Mouse (Mus musculus) ES-CJ7 (cell line): Measurements from ENCODE around the gene Sorbs2.

ENCODE experiments used
- DNase-seq: peaks from one replicate; pipeline ENCODE4 v3.0.0; 2011; ENCODE audit warnings: low read depth, low spot score

Gene Sorbs2

DNA sequence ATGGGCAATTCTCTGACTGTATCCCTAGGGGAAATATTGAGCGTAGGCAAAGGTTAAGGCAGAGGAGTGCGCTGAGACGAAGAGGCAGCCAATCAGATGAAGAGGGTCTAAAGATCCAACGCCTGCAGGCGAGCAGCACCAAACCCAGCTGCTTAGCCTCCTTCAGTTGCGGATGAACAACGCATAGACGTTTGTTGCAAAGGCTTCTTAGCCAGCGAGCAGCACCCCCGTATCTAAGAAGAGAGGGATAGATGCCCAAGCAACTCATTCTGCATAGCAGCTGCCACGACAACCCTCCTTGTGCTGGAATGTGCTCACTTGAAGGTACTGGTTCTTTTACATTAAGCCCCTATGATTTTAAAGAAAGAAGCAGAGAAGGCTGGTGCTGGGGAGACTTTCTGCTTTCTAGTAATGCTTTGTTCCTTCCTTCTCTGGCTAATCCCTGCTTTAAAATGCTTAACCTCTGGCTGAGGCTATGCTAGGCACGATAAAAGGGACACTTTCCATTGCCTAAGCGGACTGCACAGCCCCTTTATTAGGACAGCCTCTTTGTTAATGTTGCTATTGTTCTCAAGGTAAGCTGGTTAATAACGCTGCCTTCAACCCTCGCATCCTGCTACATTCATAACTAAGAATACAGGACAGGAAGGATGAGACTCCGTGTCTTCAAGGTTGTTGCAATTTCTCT, at the start of gene Sorbs2:
Sorbs2 (plus strand) TSS at position 155 of the 688 bp plus-strand sequence.
- DNase-seq: no peak

DNA sequence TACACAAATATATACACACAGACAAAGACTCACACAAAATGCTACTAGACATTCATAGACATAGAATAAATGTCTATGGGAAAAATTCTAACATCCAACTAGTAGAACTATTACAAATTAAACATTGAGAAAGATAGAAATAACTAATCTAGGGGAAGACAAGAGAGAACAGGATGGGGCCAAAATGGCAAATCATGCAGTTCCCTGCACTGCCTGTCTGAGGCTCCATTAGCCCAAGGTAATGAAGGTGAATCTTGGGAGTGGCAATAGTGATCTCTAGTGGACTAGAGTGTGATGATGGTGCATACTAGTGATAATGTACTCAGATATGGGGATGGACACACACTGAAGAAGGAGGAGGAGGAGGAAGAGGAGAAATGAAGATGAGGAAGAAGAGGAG, 49.7 kb upstream of the Sorbs2 start:
- DNase-seq: no peak

DNA sequence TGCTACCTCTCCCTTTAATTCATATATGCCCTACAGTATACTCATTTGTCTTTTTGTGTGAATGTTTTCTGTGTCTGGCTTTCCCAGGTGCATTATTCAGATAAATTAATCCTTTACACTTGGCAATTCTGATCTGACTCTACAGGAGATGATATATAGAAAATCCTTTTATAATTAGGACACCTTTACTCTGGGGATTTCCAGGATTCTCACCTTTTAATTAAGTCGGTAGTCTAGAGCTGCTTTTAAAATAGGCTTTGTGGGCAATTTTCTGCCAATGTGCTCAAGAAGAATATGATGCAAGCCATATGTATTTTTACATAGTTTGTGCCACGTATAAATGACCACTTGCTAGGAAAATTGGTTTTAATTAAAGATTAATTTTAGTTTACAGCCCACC, 38.6 kb upstream of the Sorbs2 start:
- no peak for DNase-seq

DNA sequence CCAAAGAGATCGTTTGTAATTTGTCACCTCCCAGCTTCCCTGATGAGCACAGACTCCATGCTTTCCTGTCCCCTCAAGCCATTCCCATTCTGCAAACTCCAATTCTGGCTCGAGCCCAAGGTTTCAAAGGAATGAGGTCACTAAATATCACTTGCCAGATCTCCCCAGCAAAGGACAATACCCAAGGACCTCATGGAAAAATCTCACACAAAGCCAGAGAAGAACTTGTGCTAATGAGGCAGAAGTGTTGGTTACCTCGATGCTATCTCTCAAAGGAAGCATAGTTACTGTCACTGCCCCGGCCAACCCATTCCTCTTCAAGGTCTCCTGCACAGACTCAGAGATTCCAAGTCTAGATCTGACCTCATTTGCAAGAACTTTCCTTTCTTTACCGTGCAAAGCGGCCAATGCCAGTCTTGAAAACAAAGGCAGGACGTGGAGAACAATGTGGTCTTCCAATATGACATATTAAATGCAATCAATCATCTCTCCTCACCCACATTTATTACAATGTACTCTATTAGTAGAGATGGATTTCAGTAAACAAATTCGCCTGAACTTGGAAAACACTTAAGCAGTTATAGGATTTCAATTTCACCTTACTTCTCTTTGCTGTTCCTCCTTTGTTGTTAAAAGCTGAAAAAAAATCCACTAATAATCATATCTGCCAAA, 37.9 kb upstream of the Sorbs2 start:
- no peak for DNase-seq

DNA sequence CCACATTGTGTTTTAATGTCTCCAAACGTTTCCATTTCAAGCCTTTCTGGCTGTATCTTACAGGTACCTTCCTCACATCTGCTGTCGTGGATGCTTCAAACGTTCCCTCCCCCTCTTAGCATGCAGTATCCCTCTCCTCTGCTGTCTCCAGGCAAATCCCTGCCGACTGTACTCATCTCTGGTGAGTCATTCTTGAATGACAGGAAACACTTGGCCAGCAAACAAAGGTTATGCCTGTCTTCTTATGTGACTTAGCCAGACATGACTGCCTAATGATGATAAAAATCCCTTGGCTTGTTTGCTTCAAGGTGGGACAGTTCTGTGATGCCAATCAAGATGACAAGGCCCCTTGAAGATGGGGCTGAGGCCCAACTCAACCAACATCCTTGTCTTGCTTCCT, 26.7 kb upstream of the Sorbs2 start:
- no peak for DNase-seq

DNA sequence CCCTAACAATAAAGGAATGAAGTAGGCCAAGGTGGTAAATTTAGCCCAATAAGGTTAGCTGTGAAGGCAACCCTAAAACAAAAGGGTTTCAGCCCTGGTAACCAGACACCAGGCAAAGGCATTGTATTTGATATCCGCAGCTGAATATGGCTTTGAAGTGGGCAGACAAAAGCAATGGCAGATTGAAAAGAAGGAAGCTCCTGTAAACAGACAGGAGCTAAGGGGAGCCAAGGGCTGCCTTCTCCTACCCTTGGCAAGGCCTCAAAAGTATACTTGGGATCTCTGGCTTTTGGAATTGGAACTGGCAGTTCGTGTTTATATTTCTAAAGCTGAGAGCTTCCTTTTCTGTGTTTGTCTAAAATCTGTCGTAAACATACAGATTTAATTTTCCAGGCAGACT, 21.3 kb upstream of the Sorbs2 start:
- DNase-seq: no peak

DNA sequence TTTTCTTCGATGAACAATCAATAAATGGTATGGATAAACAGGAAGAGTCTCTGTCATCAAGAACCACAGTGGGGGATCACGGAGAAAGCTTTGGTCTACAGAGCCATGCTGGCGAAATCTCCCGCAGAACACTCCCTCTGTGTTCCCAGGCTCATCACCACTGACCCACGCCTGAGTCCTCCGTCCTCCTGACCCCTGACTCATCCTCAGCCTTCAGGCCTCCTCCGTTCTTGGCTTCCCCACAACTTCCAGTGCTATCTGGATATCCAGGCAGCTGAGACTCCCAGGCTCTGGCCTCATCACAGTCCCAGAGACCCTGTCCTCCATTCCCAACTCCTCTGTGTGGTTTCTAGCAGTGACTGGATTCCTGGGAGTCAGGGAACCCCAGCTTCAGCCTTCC, 3.6 kb upstream of the Sorbs2 start:
- DNase-seq: no peak

DNA sequence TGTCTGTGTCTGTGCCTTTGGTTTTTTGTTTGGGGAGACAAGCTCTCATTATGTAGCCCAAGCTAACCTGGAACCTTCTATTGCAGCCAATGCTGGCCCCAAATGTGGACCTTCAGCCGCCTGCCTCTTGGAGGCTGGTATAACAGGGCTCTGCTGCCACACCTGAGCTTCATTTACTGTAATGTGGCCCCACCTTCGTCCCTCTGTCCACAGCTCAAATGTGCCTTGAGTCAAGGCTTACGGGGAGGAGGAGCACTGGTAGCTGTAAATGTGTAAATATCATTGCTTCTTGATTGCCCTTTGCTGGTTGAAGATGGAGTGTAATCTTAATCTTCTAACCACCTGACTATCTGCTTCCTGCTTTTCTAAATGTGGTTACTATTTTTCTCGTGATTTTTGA, 1.2 kb upstream of the Sorbs2 start:
- DNase-seq: no peak

DNA sequence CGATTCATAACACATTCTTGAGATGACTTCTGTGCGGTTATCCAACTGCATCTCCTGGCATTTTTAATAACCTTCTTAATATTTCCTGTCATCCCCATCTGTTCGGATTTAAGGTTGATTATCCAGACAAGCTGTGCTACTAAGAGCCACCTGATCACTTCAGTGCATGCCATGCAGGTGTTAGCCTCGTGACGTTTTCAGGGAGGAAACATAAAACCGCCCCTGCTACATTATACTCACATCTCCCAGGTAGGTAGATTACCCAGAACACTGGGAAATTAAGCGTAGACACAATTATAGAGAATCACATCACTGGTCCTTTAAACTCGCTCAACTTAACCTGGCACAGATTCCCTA, 333 bp upstream of the Sorbs2 start:
- DNase-seq: no peak

DNA sequence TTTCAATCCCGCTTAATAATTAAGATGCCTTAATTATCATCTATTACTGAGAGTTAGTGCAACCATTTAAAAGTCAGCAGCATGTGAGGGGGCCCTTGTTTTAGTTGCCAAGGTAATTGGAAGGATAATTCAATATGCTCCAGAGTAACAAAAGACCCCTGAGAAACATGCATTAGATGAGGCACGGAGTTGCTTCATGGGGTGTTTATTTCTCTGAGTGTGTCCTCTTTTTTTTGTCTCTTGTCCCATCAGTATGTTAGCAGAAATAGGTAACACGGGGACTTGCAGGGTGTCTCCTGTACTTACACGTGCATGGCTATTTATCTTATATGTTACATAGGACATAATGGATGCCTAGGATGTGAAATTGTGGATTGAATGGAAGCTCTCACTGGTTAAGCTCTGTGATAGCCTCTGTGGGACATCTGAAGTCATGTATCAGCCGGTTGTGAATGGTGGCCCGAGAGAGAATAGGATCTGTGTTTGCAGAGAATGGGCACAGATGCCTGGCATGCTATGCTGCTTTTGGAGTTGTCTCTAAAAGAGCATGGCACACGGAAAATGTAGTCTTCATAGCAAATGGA, 1.0 kb downstream of the Sorbs2 start:
- DNase-seq: no peak

DNA sequence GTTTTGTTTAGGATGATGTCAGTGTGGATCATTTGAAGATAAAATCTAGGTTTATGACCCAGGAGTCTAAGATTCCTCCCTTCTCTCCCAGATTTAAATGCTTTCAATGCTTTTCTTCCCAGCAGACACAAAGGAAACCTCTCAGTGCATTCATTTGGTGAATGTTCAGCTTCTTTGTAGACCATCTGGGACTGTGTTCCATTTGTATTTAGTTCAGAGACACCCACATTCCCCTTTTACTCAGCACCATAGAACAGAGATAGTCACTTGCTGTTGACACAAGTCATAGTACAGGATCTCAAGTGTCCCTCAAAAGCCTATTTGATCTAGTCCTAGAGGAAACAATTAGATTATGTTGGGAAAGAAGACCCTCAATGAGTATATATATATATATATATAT, 4.8 kb downstream of the Sorbs2 start:
- no peak for DNase-seq

DNA sequence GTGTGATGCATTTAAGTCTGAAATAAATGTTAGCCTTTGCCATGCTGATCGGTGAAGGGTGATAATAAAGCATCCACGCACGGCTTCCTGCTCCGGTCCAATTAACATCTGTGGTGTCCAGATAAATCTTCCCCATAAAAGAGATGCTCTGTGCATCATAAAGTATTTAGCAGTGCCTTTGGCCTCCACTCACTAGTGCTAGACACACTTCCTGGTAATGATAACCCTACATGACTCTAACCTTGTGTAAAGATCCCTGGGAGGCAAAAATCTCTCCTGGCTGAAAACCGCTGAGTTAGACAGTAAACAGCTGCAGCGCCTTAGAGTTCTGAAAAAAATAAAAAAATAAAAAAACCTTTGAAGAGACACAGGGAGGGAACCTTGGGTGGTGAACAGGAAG, 14.0 kb downstream of the Sorbs2 start:
- DNase-seq: no peak

DNA sequence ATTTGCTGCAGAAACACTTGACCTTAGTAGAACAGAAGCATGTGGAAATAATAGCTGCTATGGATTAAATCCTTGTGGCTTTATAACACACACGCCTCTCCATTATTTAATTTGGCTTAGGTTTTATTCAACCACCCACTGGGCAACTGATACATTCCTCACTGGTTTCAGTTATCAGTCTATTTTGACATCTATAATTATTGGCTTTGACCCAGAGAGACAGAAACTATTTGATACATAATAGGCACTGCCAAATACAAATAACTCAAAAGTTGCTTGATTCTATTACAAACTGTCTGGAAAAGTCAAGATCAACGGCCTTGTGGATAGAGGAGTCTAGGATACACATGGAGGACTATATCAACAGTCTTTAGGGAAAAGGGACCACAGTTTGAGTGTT, 20.1 kb downstream of the Sorbs2 start:
- no peak for DNase-seq

DNA sequence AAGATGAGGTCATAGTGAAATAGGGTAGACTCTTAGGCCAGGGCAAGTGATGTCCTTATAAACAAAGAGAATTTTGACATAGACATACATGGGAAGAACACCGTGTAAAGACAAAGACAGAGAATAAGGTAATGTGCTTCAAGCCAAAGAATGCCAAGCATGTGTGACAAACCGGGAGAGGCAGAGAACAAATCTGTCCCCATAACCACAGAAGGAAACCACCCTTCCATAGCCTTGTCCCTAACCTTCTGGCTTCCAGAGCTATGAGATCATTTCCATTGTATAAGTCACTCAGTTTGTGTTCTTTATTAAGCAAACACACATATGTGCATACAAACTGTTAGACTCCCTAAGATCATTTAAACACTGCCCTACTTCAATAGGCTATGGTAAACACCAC, 21.3 kb downstream of the Sorbs2 start:
- DNase-seq: no peak

DNA sequence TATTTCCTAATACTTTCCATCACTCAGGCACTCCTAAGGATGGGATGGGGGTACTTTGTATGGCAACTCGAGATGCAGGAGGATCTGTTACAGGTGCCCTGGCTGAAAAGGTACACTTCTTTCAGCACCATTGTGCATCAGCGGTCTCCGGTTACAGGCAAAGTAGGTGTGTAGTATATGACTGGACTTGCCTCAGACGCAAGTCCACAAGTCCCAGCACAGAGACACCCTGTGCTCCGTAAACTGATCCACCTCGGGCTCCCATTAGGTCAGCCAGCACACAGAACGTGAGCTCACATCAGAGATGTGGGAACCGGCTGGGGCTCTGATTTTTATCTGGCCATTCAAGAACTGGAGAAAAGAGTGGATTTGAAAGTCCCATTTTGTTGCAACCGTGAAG, 29.0 kb downstream of the Sorbs2 start:
- no peak for DNase-seq

DNA sequence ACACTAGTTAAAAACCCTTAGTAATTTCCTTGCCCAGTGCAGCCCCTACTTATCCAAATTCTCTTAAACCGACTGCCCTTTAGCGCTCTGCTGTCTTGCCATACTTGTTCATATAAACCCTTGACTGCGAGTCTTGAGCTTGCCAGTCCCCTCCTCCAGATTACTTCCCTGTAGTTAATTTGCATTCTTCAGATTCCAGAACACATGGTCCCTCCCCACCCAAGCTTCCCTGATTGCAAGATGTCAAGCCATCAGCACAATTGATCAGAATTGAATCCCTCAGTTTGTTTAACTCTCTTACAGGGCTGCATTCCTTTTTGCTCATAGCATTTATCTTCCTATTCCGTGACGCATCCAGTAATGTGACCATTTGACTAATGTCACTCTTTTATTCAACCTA, 32.9 kb downstream of the Sorbs2 start:
- DNase-seq: no peak

DNA sequence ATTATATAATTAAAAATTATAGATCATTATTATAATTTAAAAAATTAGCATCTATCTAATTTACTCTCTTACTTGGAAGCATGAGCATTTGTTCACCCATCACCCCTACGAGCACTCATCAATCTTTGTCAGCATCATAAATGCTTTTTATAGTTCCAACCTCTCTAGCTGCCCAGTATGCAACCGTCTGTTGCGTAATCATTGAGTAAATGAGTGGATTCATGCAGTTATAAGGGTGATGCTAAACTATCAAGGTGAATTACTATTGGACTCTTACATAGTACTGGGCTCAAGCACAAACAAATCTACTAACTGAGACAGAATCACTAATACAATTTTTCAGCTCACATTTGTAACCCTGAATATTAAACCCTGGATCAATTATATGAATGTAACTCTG, 44.6 kb downstream of the Sorbs2 start:
- DNase-seq: no peak

DNA sequence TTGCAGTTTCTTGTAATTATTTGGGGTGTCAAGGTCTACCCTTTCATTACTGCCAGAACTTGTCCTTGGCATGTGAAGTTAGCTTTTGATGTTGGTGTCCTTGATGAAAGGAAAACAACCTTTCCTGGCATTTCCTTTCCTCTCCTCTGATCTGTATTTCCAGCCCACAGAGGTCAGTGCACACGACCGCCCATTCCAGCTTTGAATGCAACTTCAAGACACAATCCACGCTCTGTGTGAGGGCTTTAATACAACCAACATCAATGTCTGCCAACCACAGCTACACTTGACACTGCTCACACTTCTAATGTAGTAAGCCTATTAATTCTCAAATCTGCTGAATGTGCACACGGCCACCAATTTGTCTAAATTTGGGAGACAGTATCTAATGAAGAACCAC, 47.0 kb downstream of the Sorbs2 start:
- no peak for DNase-seq

DNA sequence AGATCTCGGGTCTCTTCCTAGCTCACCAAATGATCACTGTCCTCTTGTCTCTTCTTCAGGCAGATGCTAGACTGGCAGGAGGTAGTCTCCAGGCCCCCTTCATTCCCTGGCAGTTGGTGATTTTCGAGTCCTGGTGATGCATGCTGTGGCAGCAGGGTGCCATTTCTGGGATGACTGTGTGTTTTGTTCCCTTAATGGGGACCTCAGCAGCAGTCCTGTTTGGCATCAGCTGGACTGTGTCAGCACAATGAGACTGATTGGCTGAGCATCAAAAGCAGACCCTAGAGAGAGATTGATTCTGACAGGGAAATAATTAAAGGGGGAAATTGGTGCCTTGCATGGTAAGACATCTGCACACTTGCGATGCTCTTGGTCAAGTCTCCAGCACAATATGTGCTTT, 50.3 kb downstream of the Sorbs2 start:
- no peak for DNase-seq

DNA sequence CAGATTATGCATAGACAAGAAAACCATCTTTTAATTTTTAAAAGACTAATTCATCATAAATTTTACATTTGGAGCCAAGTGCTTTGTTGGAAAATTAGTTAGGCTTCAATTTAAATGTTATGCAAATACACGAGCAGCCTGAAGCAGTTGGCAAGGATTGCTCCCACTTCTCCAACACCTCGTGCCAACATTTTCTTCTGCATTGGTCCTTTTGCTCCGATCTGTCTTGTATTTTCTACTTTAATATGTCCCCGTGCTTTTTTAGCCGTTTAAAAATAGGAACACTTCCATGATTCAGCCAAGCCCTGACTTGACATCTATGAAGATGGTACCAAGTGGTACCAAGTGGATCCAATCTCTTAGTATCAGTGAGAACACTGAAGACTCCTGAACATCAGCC, 50.8 kb downstream of the Sorbs2 start:
- no peak for DNase-seq

DNA sequence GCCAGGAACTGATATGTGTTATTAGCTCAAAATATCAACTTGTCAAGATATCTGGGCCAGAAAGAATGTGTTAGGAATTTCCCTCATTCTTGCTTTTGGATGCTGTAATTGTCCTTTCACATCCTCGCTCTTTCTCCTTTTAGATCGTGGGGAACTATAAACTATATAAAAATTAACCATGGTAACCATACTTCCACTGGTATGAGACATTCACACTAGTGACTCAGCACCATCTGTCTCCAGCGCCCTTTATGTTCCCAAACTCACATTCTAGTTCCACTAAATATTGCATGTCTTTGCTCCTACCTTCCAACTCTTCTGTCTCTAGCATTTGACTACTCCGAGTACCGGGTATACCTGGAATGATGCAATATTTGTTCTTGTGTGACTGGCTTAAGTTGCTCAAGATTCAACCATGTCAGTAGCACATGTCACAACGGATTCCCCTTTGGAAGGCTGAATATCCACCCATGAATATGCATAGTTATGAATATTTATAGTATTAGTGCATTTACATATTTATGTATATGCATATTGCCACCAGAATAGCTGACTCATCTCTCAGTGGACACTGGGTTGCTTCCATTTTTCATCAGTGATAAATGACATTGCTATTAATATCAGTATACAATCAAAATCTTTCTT, 51.7 kb downstream of the Sorbs2 start:
- no peak for DNase-seq

DNA sequence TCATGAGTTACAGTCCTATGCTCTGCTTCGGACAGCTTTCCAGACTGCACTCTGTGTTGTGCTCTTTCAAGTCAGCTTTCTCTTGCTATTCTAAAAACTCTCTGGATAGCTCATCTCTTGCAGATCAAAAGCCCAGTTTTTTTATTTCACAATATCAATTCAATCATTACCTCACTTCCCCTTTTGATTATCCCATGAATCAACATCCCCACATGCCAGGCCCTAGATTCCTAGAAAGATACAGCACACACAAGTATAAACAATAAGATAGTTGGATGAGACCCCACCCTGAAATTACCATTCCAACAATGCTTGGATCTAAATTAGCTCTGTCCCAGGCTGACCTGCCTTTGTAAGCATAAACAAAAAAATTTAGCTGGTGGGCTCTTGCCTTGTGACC, 57.6 kb downstream of the Sorbs2 start:
- no peak for DNase-seq

DNA sequence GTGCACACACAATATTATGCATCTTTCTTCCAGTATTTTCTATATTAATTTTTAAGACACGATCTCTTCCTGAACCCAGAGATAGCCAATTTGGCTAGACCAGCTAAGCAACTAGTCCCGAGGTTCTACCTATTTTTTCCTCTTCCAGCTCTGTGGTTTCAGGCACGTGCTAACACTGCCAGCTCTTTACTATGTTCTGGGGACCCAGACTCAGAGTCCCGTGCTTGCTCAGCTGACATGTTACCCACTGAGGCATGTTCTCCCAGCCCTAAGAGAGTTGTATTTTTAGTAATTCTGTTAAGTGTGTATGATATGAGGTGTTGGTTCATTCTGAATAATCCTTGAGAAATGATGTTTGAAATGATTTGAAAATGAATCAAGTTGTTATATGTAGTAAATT, 62.5 kb downstream of the Sorbs2 start:
- no peak for DNase-seq
